In the genomic region with DNA sequence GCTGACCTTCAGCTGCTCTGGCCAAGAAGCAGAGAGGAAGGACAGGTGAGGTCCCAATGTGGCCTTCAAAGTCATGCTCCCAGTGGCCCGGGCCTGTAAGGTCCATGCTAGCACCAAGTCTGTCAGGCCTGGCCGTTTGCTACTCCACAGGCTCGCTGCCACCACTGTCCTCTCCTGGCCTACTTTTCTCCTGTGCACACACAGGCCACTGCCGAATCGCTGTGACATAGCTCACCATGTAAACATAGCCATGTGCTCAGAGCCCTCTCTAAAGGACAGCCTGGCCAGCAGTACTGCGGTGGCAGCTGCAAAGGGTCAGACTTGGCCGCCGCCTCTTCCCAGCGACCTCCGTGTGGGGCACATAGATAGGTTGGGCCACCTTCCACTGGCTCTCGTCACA, we compare ENCODE assay signal across 28 mouse cellular contexts. TPM values are rescaled to one million over a fixed set of nuclear protein-coding genes. Genes with fewer than 3 reads are reported as not detected.
"Had no signal": no experiment of that assay in that cellular context is flagged by ENCODE, and none has a peak within 500 bp of the region (broad histone marks: within the 10 kb centered on the region; RNA-seq: fewer than 3 reads in every experiment).

No protein-coding gene starts in this region.

- H3K4me2 ChIP-seq: heart, embryonic 11.5 days; heart, embryonic 13.5 days; heart, embryonic 15.5 days; hindbrain, embryonic 13.5 days; hindbrain, embryonic 15.5 days; kidney, embryonic 15.5 days; limb, embryonic 13.5 days; limb, embryonic 15.5 days had no signal

- ATAC-seq: hindbrain, postnatal 0 days; intestine, embryonic 16.5 days had no signal

- DNase-seq: gastrocnemius, postnatal 10 days; gastrocnemius, postnatal 36 days; heart, adult 11 months; heart, adult 2 months; heart, postnatal 14 days; heart, postnatal 36 days; kidney, adult 11 months; kidney, adult 2 months; kidney, adult 9 months; kidney, postnatal 14 days; kidney, postnatal 36 days; layer of hippocampus, adult 9-11 months; layer of hippocampus, postnatal 36 days; left cerebral cortex, postnatal 4 days had no signal

- H3K4me3 ChIP-seq: heart, adult 2 months; heart, embryonic 13.5 days; heart, embryonic 15.5 days; hindbrain, embryonic 13.5 days; hindbrain, embryonic 15.5 days; kidney, embryonic 15.5 days; limb, embryonic 13.5 days; limb, embryonic 15.5 days had no signal

- H3K27me3 ChIP-seq: heart, embryonic 13.5 days; heart, embryonic 15.5 days; hindbrain, embryonic 13.5 days; hindbrain, embryonic 15.5 days; kidney, embryonic 15.5 days; limb, embryonic 13.5 days; limb, embryonic 15.5 days had no signal

- H3K27ac ChIP-seq: heart, adult 2 months; heart, embryonic 13.5 days; heart, embryonic 15.5 days; hindbrain, embryonic 13.5 days; hindbrain, embryonic 15.5 days; hindbrain, postnatal 0 days; kidney, embryonic 15.5 days; kidney, postnatal 0 days; limb, embryonic 13.5 days; limb, embryonic 15.5 days had no signal

- H3K9ac ChIP-seq: heart, embryonic 13.5 days; heart, embryonic 15.5 days; hindbrain, embryonic 13.5 days; hindbrain, embryonic 15.5 days; kidney, embryonic 15.5 days; limb, embryonic 13.5 days; limb, embryonic 15.5 days had no signal

- H3K9me3 ChIP-seq: heart, embryonic 13.5 days; heart, embryonic 15.5 days; hindbrain, embryonic 13.5 days; hindbrain, embryonic 15.5 days; kidney, embryonic 15.5 days; limb, embryonic 13.5 days; limb, embryonic 15.5 days had no signal

RNA-seq across cellular contexts. Expression of gene Trp73, which starts 14.1 kb away (rescaled TPM):
- total RNA-seq: gastrocnemius, adult 18-20 months; gastrocnemius, postnatal 10 days; gastrocnemius, postnatal 36 days; heart, adult 2 months; heart, postnatal 36 days; hematopoietic stem cell, adult 5-6 weeks had no signal
- polyA plus RNA-seq: heart, embryonic 11.5 days; heart, postnatal 0 days had no signal

RNA-seq across cellular contexts. Expression of gene Megf6, which starts 16.4 kb away (rescaled TPM):
- total RNA-seq: hematopoietic stem cell, adult 5-6 weeks had no signal
